Mouse (Mus musculus): ENCODE measurements around the gene Tbcd. TPM values are rescaled to one million over a fixed set of nuclear protein-coding genes. Genes with fewer than 3 reads are reported as not detected.
A peak's percentile ranks its signal among the peaks of the same experiment; 100 is the strongest.

The Tbcd gene
- polyA plus RNA-seq, 1 experiment from 2014 or later = 21.0 TPM

- WGBS = 83% methylated on average over 15 of the region's 15 CpGs
- no peaks in the 10 kb centered on the region for H3K4me1 ChIP-seq
Observed at GRCm38 (mm10) chr11:121479476-121480203, 27.9 kb downstream of the Tbcd start.

GRCm38 (mm10) chr11:121481129-121481528 lies 29.4 kb downstream of the Tbcd start:
- Histone ChIP-seq H3K27ac (replicated peaks) (no peak overlapping the region), H3K27me3 (replicated peaks) (no peaks in the 10 kb centered on the region), H3K4me3 (no peak overlapping the region), H3K9ac (no peak overlapping the region), H3K4me2 (no peak overlapping the region), H3K9me3 (no peaks in the 10 kb centered on the region), H3K36me3 (peaks cover 26% of the 10 kb centered on the region), H3K4me1 (no peaks in the 10 kb centered on the region)
- 81% methylated on average over 2 of the region's 2 CpGs for WGBS
- ATAC-seq (ENCODE audit: extremely low read depth, insufficient number of reproducible peaks, low FRiP score, low TSS enrichment) = no peak

More at GRCm38 (mm10) chr11:121479476-121480203, 27.9 kb downstream of the Tbcd start:
- H3K36me3 ChIP-seq = peaks cover 29% of the 10 kb centered on the region
- no peak overlapping the region for H3K9ac ChIP-seq
- H3K27me3 ChIP-seq (replicated peaks) = no peaks in the 10 kb centered on the region
- no peak overlapping the region for H3K4me3 ChIP-seq
- no peak for ATAC-seq (ENCODE audit: extremely low read depth, insufficient number of reproducible peaks, low FRiP score, low TSS enrichment)
- H3K27ac ChIP-seq (replicated peaks) = no peak overlapping the region
- H3K9me3 ChIP-seq = no peaks in the 10 kb centered on the region
- no peak overlapping the region for H3K4me2 ChIP-seq

GRCm38 (mm10) chr11:121485882-121486281 lies 34.1 kb downstream of the Tbcd start:
- no peak overlapping the region for H3K27ac ChIP-seq (replicated peaks)
- no peak for ATAC-seq (ENCODE audit: extremely low read depth, insufficient number of reproducible peaks, low FRiP score, low TSS enrichment)
- H3K9me3 ChIP-seq = no peaks in the 10 kb centered on the region
- no peak overlapping the region for H3K9ac ChIP-seq
- no peaks in the 10 kb centered on the region for H3K27me3 ChIP-seq (replicated peaks)
- no peak overlapping the region for H3K4me3 ChIP-seq
- 75% methylated on average over 9 of the region's 9 CpGs for WGBS
- 0 out of 2 replicates have a peak, but pooled peaks cover 3% of the 10 kb centered on the region for H3K4me1 ChIP-seq
- H3K36me3 ChIP-seq = 0 out of 2 replicates have a peak, but pooled peaks cover 8% of the 10 kb centered on the region
- no peak overlapping the region for H3K4me2 ChIP-seq

- no peaks in the 10 kb centered on the region for H3K27me3 ChIP-seq (replicated peaks)
Observed at GRCm38 (mm10) chr11:121490651-121491050, 38.9 kb downstream of the Tbcd start.

GRCm38 (mm10) chr11:121500595-121500994 lies 48.8 kb downstream of the Tbcd start:
- peaks cover 25% of the 10 kb centered on the region for H3K4me1 ChIP-seq
- H3K4me3 ChIP-seq = no peak overlapping the region
- H3K36me3 ChIP-seq = peaks cover 54% of the 10 kb centered on the region
- no peak for ATAC-seq (ENCODE audit: extremely low read depth, insufficient number of reproducible peaks, low FRiP score, low TSS enrichment)
- peak overlapping the region; percentile 28; the same call in 1 of the 2 replicates for H3K27ac ChIP-seq (replicated peaks)
- no peak overlapping the region for H3K9ac ChIP-seq
- no peaks in the 10 kb centered on the region for H3K9me3 ChIP-seq
- H3K27me3 ChIP-seq (replicated peaks) = no peaks in the 10 kb centered on the region
- H3K4me2 ChIP-seq = no peak overlapping the region

More at GRCm38 (mm10) chr11:121490651-121491050, 38.9 kb downstream of the Tbcd start:
- Histone ChIP-seq H3K4me2 (no peak overlapping the region), H3K9me3 (no peaks in the 10 kb centered on the region), H3K9ac (no peak overlapping the region), H3K36me3 (peaks cover 21% of the 10 kb centered on the region; the same call in 1 of the 2 replicates), H3K27ac (replicated peaks) (no peak overlapping the region), H3K4me3 (no peak overlapping the region), H3K4me1 (peaks cover 8% of the 10 kb centered on the region)
- ATAC-seq (ENCODE audit: extremely low read depth, insufficient number of reproducible peaks, low FRiP score, low TSS enrichment) = no peak

GRCm38 (mm10) chr11:121501525-121501924 lies 49.8 kb downstream of the Tbcd start:
- Histone ChIP-seq H3K27ac (replicated peaks) (0 out of 2 replicates have a peak overlapping the region, but pooled peaks have one; percentile 15), H3K9ac (no peak overlapping the region), H3K4me2 (no peak overlapping the region), H3K4me3 (no peak overlapping the region), H3K9me3 (no peaks in the 10 kb centered on the region), H3K36me3 (peaks cover 63% of the 10 kb centered on the region), H3K27me3 (replicated peaks) (no peaks in the 10 kb centered on the region), H3K4me1 (peaks cover 24% of the 10 kb centered on the region)
- WGBS = 49% methylated on average over 4 of the region's 4 CpGs
- no peak for ATAC-seq (ENCODE audit: extremely low read depth, insufficient number of reproducible peaks, low FRiP score, low TSS enrichment)

- ATAC-seq (ENCODE audit: extremely low read depth, insufficient number of reproducible peaks, low FRiP score, low TSS enrichment) = no peak
- 66% methylated on average over 4 of the region's 4 CpGs for whole genome bisulfite sequencing
- H3K4me2 ChIP-seq = no peak overlapping the region
- 0 out of 2 replicates have a peak overlapping the region, but pooled peaks have one; percentile 15 for H3K27ac ChIP-seq (replicated peaks)
- no peak overlapping the region for H3K9ac ChIP-seq
- H3K4me1 ChIP-seq = peaks cover 24% of the 10 kb centered on the region
- no peak overlapping the region for H3K4me3 ChIP-seq
- peaks cover 60% of the 10 kb centered on the region for H3K36me3 ChIP-seq
- H3K9me3 ChIP-seq = no peaks in the 10 kb centered on the region
- no peaks in the 10 kb centered on the region for H3K27me3 ChIP-seq (replicated peaks)
Observed at GRCm38 (mm10) chr11:121502000-121502860, 50.5 kb downstream of the Tbcd start.

GRCm38 (mm10) chr11:121508478-121508877 lies 56.7 kb downstream of the Tbcd start:
- no peak for ATAC-seq (ENCODE audit: extremely low read depth, insufficient number of reproducible peaks, low FRiP score, low TSS enrichment)
- no peak overlapping the region for H3K4me2 ChIP-seq
- H3K27ac ChIP-seq (replicated peaks) = no peak overlapping the region

GRCm38 (mm10) chr11:121510512-121511246 lies 58.9 kb downstream of the Tbcd start:
- H3K27me3 ChIP-seq (replicated peaks) = no peaks in the 10 kb centered on the region
- no peaks in the 10 kb centered on the region; the same call in 1 of the 2 replicates for H3K4me1 ChIP-seq
- no peaks in the 10 kb centered on the region for H3K9me3 ChIP-seq
- 78% methylated on average over 9 of the region's 9 CpGs for WGBS
- no peak for ATAC-seq (ENCODE audit: extremely low read depth, insufficient number of reproducible peaks, low FRiP score, low TSS enrichment)
- H3K9ac ChIP-seq = no peak overlapping the region
- no peak overlapping the region for H3K4me3 ChIP-seq
- no peak overlapping the region for H3K4me2 ChIP-seq
- no peak overlapping the region for H3K27ac ChIP-seq (replicated peaks)
- H3K36me3 ChIP-seq = peaks cover 8% of the 10 kb centered on the region

More at GRCm38 (mm10) chr11:121508478-121508877, 56.7 kb downstream of the Tbcd start:
- Histone ChIP-seq H3K4me3 (no peak overlapping the region), H3K4me1 (no peaks in the 10 kb centered on the region; the same call in 1 of the 2 replicates), H3K36me3 (peaks cover 30% of the 10 kb centered on the region), H3K9me3 (no peaks in the 10 kb centered on the region), H3K27me3 (replicated peaks) (no peaks in the 10 kb centered on the region), H3K9ac (no peak overlapping the region)
- 59% methylated on average over 4 of the region's 4 CpGs for WGBS

- H3K36me3 ChIP-seq = no peaks in the 10 kb centered on the region
- peaks cover 1% of the 10 kb centered on the region; the same call in 1 of the 2 replicates for H3K4me1 ChIP-seq
- no peak overlapping the region for H3K27ac ChIP-seq (replicated peaks)
- H3K9me3 ChIP-seq = no peaks in the 10 kb centered on the region
- no peak overlapping the region for H3K4me2 ChIP-seq
- WGBS = 82% methylated on average over 8 of the region's 8 CpGs
- H3K9ac ChIP-seq = no peak overlapping the region
- ATAC-seq (ENCODE audit: extremely low read depth, insufficient number of reproducible peaks, low FRiP score, low TSS enrichment) = no peak
- no peak overlapping the region for H3K4me3 ChIP-seq
- H3K27me3 ChIP-seq (replicated peaks) = no peaks in the 10 kb centered on the region
Observed at GRCm38 (mm10) chr11:121512896-121513572, 61.3 kb downstream of the Tbcd start.

Measured in heart, embryonic 13.5 days (tissue).